Mouse (Mus musculus) CH12.LX (cell line): ENCODE data around the gene Mob3b. TPM values are rescaled to one million over a fixed set of nuclear protein-coding genes. Genes with fewer than 3 reads are reported as not detected.

Source experiments
- DNase-seq: peaks from one replicate; pipeline ENCODE4 v3.0.0-alpha.2; 2013; ENCODE audit errors: extremely low read depth
- H3K27ac ChIP-seq: 2 replicates; pipeline ENCODE4 v1.5.1; 2012; ENCODE audit warnings: low read depth, mild to moderate bottlenecking, control low read depth, moderate library complexity; ENCODE audit not compliant: insufficient read depth
- H3K27me3 ChIP-seq: replicated peaks from 2 replicates; pipeline ENCODE3; 2012; ENCODE audit warnings: inconsistent platforms
- H3K36me3 ChIP-seq, 2 experiments: replicated peaks in 1 of 2; 2 replicates each; pipeline versions ENCODE3 to v1.6.1; 2012; ENCODE audit warnings: inconsistent platforms in 1 of 2, low read length in 1 of 2, mild to moderate bottlenecking in 1 of 2, mixed read lengths in 1 of 2, moderate library complexity in 1 of 2; ENCODE audit not compliant: control insufficient read depth in 1 of 2, insufficient read depth in 1 of 2
- H3K4me1 ChIP-seq, 2 experiments: 2 replicates each; pipeline ENCODE4 v1.6.1; 2012; ENCODE audit warnings: inconsistent platforms in 1 of 2, moderate library complexity in 1 of 2; ENCODE audit not compliant: insufficient read depth in 2 of 2, control insufficient read depth in 1 of 2
- H3K4me2 ChIP-seq: 2 replicates; pipeline ENCODE4 v1.6.1; 2012; ENCODE audit warnings: low read depth, mild to moderate bottlenecking, control low read depth; ENCODE audit not compliant: poor library complexity, insufficient read depth, severe bottlenecking
- H3K4me3 ChIP-seq, 3 experiments: fragments of 150-350 bp in 1 of 3; sonication (generic) in 1 of 3; replicated peaks in 1 of 3; 2 replicates each; pipeline versions ENCODE3 to v1.5.1; 2011 to 2012; ENCODE audit warnings: low read depth in 2 of 3, low read length in 2 of 3, mild to moderate bottlenecking in 2 of 3, moderate library complexity in 2 of 3, control low read depth in 1 of 3, improper control_type of control experiment in 1 of 3, inconsistent platforms in 1 of 3, mixed read lengths in 1 of 3; ENCODE audit not compliant: poor library complexity in 1 of 3
- H3K79me2 ChIP-seq: replicated peaks from 2 replicates; pipeline ENCODE4 v1.6.1; 2012; ENCODE audit warnings: mild to moderate bottlenecking, moderate library complexity; ENCODE audit not compliant: control insufficient read depth, poor library complexity, insufficient read depth, severe bottlenecking; ENCODE audit errors: extremely low read depth
- H3K9ac ChIP-seq: 2 replicates; pipeline ENCODE4 v1.6.1; 2012; ENCODE audit warnings: low read depth, mild to moderate bottlenecking, control low read depth, moderate library complexity; ENCODE audit not compliant: insufficient read depth
- H3K9me3 ChIP-seq: replicated peaks from 2 replicates; pipeline ENCODE3; 2012; ENCODE audit warnings: low read length, inconsistent platforms, mixed read lengths
- CTCF ChIP-seq, 2 experiments: IDR thresholded peaks in 1 of 2; conservative IDR thresholded peaks in 1 of 2; 2 replicates each; pipeline ENCODE4 v1.5.1; 2011 to 2012; ENCODE audit warnings: low read depth in 2 of 2, low read length in 2 of 2, improper control_type of control experiment in 1 of 2, inconsistent platforms in 1 of 2, mild to moderate bottlenecking in 1 of 2, moderate library complexity in 1 of 2
- ELF1 ChIP-seq: IDR thresholded peaks from 2 replicates; pipeline ENCODE4 v1.6.1; 2014; ENCODE audit warnings: low read depth, mild to moderate bottlenecking, inconsistent platforms, low read length, improper control_type of control experiment
- ETS1 ChIP-seq: conservative IDR thresholded peaks from 2 replicates; pipeline ENCODE4 v1.6.1; 2012; ENCODE audit warnings: low read depth, mild to moderate bottlenecking, inconsistent platforms, low read length, improper control_type of control experiment, moderate library complexity
- HCFC1 ChIP-seq: IDR thresholded peaks from 2 replicates; pipeline ENCODE4 v1.6.1; 2012; ENCODE audit warnings: low read depth, mild to moderate bottlenecking, inconsistent platforms, low read length, improper control_type of control experiment
- IRF4 ChIP-seq: IDR thresholded peaks from 2 replicates; pipeline ENCODE4 v1.6.1; 2014; ENCODE audit warnings: low read depth, mild to moderate bottlenecking, inconsistent platforms, low read length, improper control_type of control experiment
- JUND ChIP-seq: conservative IDR thresholded peaks from 2 replicates; pipeline ENCODE4 v1.6.1; 2011; ENCODE audit warnings: low read depth, low read length, improper control_type of control experiment
- MAFK ChIP-seq: IDR thresholded peaks from 2 replicates; pipeline ENCODE4 v1.6.1; 2011; ENCODE audit warnings: low read length, improper control_type of control experiment; ENCODE audit not compliant: insufficient replicate concordance
- MAX ChIP-seq: IDR thresholded peaks from 2 replicates; pipeline ENCODE4 v1.6.1; 2011; ENCODE audit warnings: low read length, improper control_type of control experiment
- MAZ ChIP-seq: IDR thresholded peaks from 2 replicates; pipeline ENCODE4 v1.6.1; 2012; ENCODE audit warnings: low read depth, mild to moderate bottlenecking, inconsistent platforms, low read length, improper control_type of control experiment, moderate library complexity
- MEF2A ChIP-seq: IDR thresholded peaks from 2 replicates; pipeline ENCODE4 v1.6.1; 2014; ENCODE audit warnings: low read depth, mild to moderate bottlenecking, inconsistent platforms, low read length, improper control_type of control experiment, borderline replicate concordance
- MYC ChIP-seq: IDR thresholded peaks from 2 replicates; pipeline ENCODE4 v1.6.1; 2011; ENCODE audit warnings: low read depth, mild to moderate bottlenecking, improper control_type of control experiment, low read length
- NRF1 ChIP-seq: IDR thresholded peaks from 2 replicates; pipeline ENCODE4 v1.6.1; 2014; ENCODE audit warnings: low read depth, mild to moderate bottlenecking, inconsistent platforms, low read length, improper control_type of control experiment, moderate library complexity
- RAD21 ChIP-seq: IDR thresholded peaks from 2 replicates; pipeline ENCODE4 v1.6.1; 2011; ENCODE audit warnings: low read depth, mild to moderate bottlenecking, low read length, improper control_type of control experiment, moderate library complexity
- SMC3 ChIP-seq: IDR thresholded peaks from 2 replicates; pipeline ENCODE4 v1.6.1; 2011; ENCODE audit warnings: low read depth, low read length, improper control_type of control experiment
- TBP ChIP-seq: conservative IDR thresholded peaks from 2 replicates; pipeline ENCODE4 v1.6.1; 2011; ENCODE audit warnings: low read depth, low read length, improper control_type of control experiment
- TCF12 ChIP-seq: IDR thresholded peaks from 2 replicates; pipeline ENCODE4 v1.6.1; 2014; ENCODE audit warnings: low read depth, mild to moderate bottlenecking, inconsistent platforms, low read length, improper control_type of control experiment
- USF1 ChIP-seq: IDR thresholded peaks from 2 replicates; pipeline ENCODE4 v1.6.1; 2014; ENCODE audit warnings: low read depth, mild to moderate bottlenecking, inconsistent platforms, low read length, improper control_type of control experiment
- USF2 ChIP-seq: conservative IDR thresholded peaks from 2 replicates; pipeline ENCODE4 v1.6.1; 2011; ENCODE audit warnings: low read depth, low read length, improper control_type of control experiment
- ZC3H11A ChIP-seq: IDR thresholded peaks from 2 replicates; pipeline ENCODE4 v1.6.1; 2012; ENCODE audit warnings: low read depth, mild to moderate bottlenecking, inconsistent platforms, low read length, improper control_type of control experiment
- ZKSCAN1 ChIP-seq: IDR thresholded peaks from 2 replicates; pipeline ENCODE4 v1.6.1; 2012; ENCODE audit warnings: low read depth, inconsistent platforms, low read length, improper control_type of control experiment, borderline replicate concordance
- dilution Hi-C: fragments of 300-500 bp; cut with MboI; formaldehyde crosslinking; loops from 2 replicates; pipeline ENCODE4 v1.14.3; 2020; ENCODE audit warnings: low sequenced_read_pairs; ENCODE audit not compliant: extremely low pct_unique_long_range_greater_than_20kb, extremely low pct_ligation_motif_present
- in situ Hi-C: fragments of 300-500 bp; cut with MboI; formaldehyde crosslinking; loops from 3 replicates; pipeline ENCODE4 v1.14.3; 2019; ENCODE audit warnings: low sequenced_read_pairs, low pct_ligation_motif_present, low pct_unique_long_range_greater_than_20kb, mixed read lengths
- polyA plus RNA-seq: library from polyadenylated mRNA; unstranded; fragments of >175 nt; gene quantifications from 2 replicates; pipeline ENCODE4 v1.2.1, GENCODE M21; 2012; ENCODE audit warnings: low read depth; ENCODE audit not compliant: insufficient read length
- total RNA-seq, 2 experiments: library from RNA; depleted of rRNA; stranded (reverse); fragments of 300-350 nt in 1 of 2; fragments of >200 nt in 1 of 2; gene quantifications; 2 replicates each; pipeline ENCODE4 v1.2.3; 2012 to 2014

The Mob3b gene
- total and polyA plus RNA-seq, 3 experiments, result 3.5 to 11.7 (median 11.0) TPM

DNA sequence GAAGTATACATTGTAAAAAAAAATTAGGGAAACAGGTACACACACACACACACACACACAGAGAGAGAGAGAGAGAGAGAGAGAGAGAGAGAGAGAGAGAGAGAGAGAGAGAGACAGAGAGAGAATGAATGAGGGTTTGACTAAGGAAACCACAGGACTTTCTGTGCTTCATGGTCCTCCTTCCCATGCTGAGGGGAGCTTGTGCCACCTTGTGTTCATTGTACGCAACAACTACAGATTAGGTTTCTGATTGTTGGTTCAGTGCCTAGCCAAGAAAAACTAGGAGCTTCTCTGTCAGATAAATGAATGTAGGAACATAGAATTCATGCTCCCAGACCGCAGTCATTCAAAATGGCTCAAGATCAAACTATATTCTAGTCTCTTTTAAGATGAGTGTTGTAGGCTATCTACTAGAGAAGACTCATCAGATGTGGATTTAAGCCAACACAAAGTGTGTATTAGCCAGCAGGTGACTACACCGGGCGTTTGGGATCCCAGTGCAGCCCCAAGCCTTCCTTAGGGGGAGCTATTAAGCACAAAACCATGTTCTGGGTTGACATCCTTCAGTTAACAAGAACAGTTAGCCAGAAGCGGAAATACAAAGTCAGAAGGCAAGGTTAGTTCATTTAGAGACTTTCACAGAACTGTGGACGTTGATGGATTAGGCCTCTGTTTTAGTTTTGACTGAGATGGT is 235.0 kb downstream of the Mob3b start:
- Histone ChIP-seq H3K4me2 (no peak overlapping the region), H3K4me3 (no peak overlapping the region), H3K9ac (no peak overlapping the region), H3K27me3 (peaks cover 2% of the 10 kb centered on the region), H3K36me3 (no peaks in the 10 kb centered on the region), H3K9me3 (no peaks in the 10 kb centered on the region), H3K79me2 (no peaks in the 10 kb centered on the region; the same call in 1 of the 2 replicates), H3K27ac (no peak overlapping the region), H3K4me1 (no peaks in the 10 kb centered on the region)
- in situ Hi-C loops, result no loop called here
- dilution Hi-C loops, result no loop called here
- TF ChIP-seq MYC (peak; percentile 23; the same call in 1 of the 2 replicates), USF1 (no peak), IRF4 (peak; percentile 54; the same call in 1 of the 2 replicates), ZC3H11A (peak; percentile 63), JUND (peak; percentile 62), ETS1 (no peak), ZKSCAN1 (no peak), CTCF (conservative IDR thresholded peaks at IDR 0.05 in 1 of 2, IDR thresholded peaks at IDR 0.05 in 1 of 2; ENCODE audit: low read depth in 2 of 2, low read length in 2 of 2) (peak; percentile 71 to 90; a peak in 3 of 4 replicates), RAD21 (peak; percentile 92), MAX (0 out of 2 replicates have a peak, but pooled peaks have one; percentile 25), ELF1 (peak; percentile 25; the same call in 1 of the 2 replicates), SMC3 (peak; percentile 83)
- DNase-seq, result peak; percentile 69

- H3K4me3 ChIP-seq, result no peak overlapping the region
- dilution Hi-C loops, result no loop called here
- in situ Hi-C loops, result loop anchor here (10.0 kb wide), 1 partner anchor 133 kb away; no protein-coding TSS in a partner anchor
- no peak overlapping the region for H3K27ac ChIP-seq
- no peak for DNase-seq
- TF ChIP-seq RAD21 (no peak), USF2 (no peak), TCF12 (no peak), USF1 (no peak), MEF2A (no peak), NRF1 (no peak), CTCF (conservative IDR thresholded peaks at IDR 0.05 in 1 of 2, IDR thresholded peaks at IDR 0.05 in 1 of 2; ENCODE audit: low read depth in 2 of 2, low read length in 2 of 2) (no peak), MAFK (no peak), HCFC1 (no peak), TBP (no peak), MAZ (no peak), IRF4 (no peak)
- H3K9me3 ChIP-seq, result no peaks in the 10 kb centered on the region
- H3K4me2 ChIP-seq, result no peak overlapping the region
- H3K36me3 ChIP-seq, result no peaks in the 10 kb centered on the region
- H3K79me2 ChIP-seq, result no peaks in the 10 kb centered on the region; the same call in 1 of the 2 replicates
- no peaks in the 10 kb centered on the region for H3K4me1 ChIP-seq
- H3K9ac ChIP-seq, result no peak overlapping the region
- H3K27me3 ChIP-seq, result peaks cover 2% of the 10 kb centered on the region
Observed at GRCm38 (mm10) chr4:34917400-34917799, 239.9 kb downstream of the Mob3b start.
